Mouse (Mus musculus) heart, postnatal 10 days (tissue): ENCODE measurements around the gene Cers6. TPM values are rescaled to one million over a fixed set of nuclear protein-coding genes. Genes with fewer than 3 reads are reported as not detected.

Experiments used
- DNase-seq, 2 experiments: peaks; one replicate each; pipeline ENCODE4 v3.0.0; 2021
- intact Hi-C: fragments of 180-260 bp; cut with DNase I; formaldehyde crosslinking; loops from one replicate; pipeline ENCODE4 v1.15.1; 2025
- total RNA-seq, 2 experiments: library from RNA; stranded (reverse); gene quantifications; 2 replicates each; pipeline ENCODE4 v1.2.3; 2021

Cers6 gene
- total RNA-seq, 2 experiments from 2014 or later, result 15.7 to 20.2 TPM

DNA sequence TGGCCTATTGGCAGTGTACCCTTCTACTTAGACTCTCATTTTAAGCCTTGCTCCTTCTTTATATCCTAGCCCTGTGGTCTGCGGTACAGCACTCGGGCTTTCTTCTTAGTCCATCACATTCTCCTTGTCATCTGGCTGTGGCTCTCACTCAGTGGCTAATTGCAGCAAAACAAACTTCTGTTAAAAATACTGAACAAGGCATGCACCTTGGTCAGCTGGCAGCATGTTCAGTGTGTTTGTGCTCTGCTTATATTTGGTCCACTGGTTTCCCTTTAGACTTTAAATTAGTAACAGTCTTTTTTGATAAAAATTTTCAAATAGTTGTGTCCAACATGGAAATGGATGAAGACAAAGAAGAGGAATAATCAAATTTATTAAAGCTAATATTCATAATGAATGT, 94.3 kb downstream of the Cers6 start:
- intact Hi-C loops, result no loop called here
- DNase-seq, result no peak

GRCm38 (mm10) chr2:68956146-68956545, 94.9 kb downstream of the Cers6 start:
- intact Hi-C loops, result no loop called here
- DNase-seq, result no peak

GRCm38 (mm10) chr2:68957831-68958230, 96.6 kb downstream of the Cers6 start:
- intact Hi-C loops, result no loop called here
- no peak for DNase-seq

- intact Hi-C loops, result no loop called here
- no peak for DNase-seq
Observed at GRCm38 (mm10) chr2:68959573-68959972, 98.3 kb downstream of the Cers6 start.

DNA sequence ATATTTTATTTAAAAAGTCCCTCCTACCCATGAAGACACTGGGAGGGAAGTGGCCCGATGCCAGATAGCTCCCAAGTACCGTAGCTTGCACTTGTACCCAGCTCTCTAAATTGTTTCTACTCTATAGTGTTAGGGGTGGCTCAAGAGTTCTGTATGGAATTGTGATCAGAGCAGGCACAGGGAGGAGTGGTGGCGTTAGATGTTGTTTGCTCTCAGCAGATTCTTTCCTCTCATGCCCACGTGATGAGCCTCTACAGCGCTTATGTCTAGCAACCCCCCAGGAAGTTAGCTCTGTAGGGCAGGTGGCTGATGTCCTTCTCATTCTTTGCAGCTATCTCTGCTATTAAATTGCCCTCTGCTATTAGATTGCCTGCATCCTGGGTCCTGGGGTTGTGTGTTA, 98.8 kb downstream of the Cers6 start:
- intact Hi-C loops, result no loop called here
- no peak for DNase-seq

- intact Hi-C loops, result no loop called here
- no peak for DNase-seq
Observed at GRCm38 (mm10) chr2:68960620-68961019, 99.4 kb downstream of the Cers6 start.

DNA sequence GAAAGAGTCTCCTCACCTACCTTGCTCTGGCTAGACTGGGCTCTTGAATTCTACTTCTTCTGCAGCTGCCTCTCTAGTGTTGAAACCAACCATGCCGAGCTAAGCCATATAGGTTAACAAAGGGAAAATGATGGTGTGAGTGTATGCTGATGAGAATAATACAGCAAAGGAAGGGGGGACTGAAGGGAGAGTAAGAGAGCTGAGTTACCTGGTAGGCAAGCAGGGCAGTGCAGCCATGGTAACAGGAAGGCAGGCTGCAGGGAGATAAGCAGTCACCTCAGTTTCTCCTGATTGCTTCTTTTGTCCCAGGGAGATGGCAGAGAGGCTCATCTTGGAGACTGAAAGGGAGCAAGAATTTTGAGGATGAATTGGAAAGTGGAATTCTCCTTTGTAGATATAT, 105.1 kb downstream of the Cers6 start:
- no peak for DNase-seq
- intact Hi-C loops, result no loop called here

DNA sequence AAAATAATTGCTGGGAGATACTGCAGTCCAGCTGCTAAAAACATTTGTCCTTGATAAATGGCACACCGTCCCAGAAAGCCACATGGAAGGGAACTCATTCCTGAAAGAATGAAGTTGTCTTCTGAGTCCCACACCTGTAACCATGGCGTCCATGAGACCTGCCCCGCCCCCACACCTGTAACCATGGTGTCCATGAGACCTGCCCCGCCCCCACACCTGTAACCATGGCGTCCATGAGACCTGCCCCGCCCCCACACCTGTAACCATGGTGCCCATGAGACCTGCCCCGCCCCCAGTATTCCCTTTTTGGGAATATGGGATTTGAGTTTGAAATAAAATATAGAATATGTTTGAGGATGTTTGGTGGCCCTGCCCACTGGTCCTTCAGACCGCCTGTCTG, 106.8 kb downstream of the Cers6 start:
- DNase-seq, result no peak
- intact Hi-C loops, result no loop called here

- intact Hi-C loops, result no loop called here
- no peak for DNase-seq
Observed at GRCm38 (mm10) chr2:68971840-68972239, 110.6 kb downstream of the Cers6 start.

GRCm38 (mm10) chr2:68973753-68974152, 112.5 kb downstream of the Cers6 start:
- intact Hi-C loops, result no loop called here

GRCm38 (mm10) chr2:68975286-68975685, 114.0 kb downstream of the Cers6 start:
- intact Hi-C loops, result no loop called here
- DNase-seq, result no peak

More at GRCm38 (mm10) chr2:68973753-68974152, 112.5 kb downstream of the Cers6 start:
- DNase-seq, result no peak

- intact Hi-C loops, result no loop called here
- no peak for DNase-seq
Observed at GRCm38 (mm10) chr2:68975780-68976179, 114.5 kb downstream of the Cers6 start.

GRCm38 (mm10) chr2:68978244-68978643, 117.0 kb downstream of the Cers6 start:
- intact Hi-C loops, result no loop called here
- DNase-seq, result no peak

DNA sequence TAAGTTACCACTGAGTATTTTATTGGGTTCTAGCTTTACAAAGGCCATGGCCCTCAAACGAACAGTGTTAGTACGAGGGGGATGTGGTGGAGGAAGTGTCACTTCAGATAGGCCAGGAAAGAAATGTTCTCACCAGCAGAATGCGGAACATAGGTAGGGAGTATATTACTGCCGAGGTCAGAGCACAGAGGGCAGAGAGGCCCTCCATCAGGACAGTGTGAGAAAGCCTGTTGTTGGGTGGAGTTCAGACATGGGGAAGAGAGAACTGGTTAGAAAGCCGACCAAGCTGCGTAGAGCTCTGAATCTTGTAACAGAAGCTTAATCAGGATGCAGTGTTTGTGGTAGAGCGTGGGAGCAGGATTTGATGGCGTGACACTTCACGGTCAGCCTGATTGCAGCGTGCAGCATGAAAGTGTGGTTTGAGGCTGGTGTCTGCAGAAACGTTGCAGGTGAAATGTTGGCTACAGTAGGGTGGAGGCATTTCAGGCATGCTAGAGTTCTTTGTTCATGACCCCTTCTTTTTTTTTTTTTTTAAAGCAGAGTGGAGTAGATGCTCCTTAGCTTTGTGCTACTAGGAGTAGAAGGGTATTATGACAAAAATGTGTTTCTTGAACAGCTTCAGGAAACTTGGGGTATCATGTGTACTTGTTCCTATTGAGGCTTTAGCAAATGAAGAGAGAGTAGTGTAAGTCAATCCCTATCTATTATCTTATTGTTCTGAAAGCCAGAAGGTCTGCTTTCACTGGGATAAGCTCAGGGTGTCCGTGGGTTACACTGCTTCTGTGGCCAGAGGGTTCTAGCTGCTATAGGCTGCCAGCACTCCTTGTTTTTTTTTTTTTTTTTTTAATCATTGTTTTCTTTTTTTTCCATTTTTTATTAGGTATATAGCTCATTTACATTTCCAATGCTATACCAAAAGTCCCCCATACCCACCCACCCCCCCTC, 117.7 kb downstream of the Cers6 start:
- intact Hi-C loops, result no loop called here
- no peak for DNase-seq

- intact Hi-C loops, result no loop called here
- no peak for DNase-seq
Observed at GRCm38 (mm10) chr2:68981302-68981701, 120.1 kb downstream of the Cers6 start.

DNA sequence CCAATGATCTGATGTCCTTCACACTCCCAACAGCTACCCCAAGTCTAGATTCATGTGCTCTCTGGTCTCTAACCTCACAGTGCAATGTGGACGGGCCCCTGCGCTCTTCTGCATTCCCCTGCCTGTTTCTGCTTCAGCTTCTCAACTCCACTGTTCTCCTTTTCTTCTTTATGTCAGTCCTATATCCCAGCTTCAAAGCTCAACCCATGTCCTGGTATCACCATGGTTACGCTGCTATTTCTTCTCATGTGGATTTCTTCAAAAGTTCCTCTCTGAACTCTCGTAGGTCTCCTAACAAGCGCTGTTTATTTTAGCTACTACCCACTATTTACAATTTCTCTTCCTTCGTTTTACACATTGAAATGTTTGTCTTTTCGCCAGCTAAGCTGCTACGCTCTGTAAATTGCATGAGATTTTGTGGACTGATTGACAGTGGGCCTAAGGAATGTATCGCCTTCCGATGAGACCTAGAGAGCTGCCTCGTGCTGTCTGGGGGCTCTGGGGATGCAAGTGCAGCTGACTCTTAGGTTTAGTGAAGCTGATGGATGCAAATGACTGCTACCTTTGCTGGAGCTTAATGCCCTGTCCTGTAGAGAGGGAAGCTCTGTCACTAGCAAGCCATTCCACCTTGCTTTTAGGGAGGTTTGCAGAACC, 120.6 kb downstream of the Cers6 start:
- intact Hi-C loops, result no loop called here
- DNase-seq, result no peak

DNA sequence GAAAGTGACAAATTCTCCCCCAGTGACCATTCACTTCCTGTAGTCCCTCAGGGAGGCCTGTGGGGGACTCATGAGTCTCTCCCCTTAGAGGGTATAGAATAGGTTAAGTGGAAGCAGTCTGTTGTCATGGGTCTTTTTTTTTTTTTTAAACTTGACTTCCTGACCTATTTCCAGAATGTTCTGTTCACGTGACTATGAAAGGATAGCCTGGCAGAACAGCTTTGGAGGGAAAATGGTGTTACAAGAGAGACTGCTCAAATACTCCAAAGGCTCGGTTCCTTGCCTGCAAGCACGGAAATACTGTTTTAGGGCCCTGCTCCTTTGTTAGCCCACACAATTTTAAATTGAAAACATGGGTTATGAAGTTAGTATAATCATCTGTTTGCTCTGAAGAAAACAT, 121.7 kb downstream of the Cers6 start:
- no peak for DNase-seq

GRCm38 (mm10) chr2:68983431-68983830, 122.2 kb downstream of the Cers6 start:
- intact Hi-C loops, result no loop called here
- DNase-seq, result peak in 1 of 2 experiments; percentile 18

More for the DNA sequence above, 121.7 kb downstream of the Cers6 start:
- intact Hi-C loops, result no loop called here

- DNase-seq, result no peak
- intact Hi-C loops, result no loop called here
Observed at GRCm38 (mm10) chr2:68989117-68989516, 127.9 kb downstream of the Cers6 start.

DNA sequence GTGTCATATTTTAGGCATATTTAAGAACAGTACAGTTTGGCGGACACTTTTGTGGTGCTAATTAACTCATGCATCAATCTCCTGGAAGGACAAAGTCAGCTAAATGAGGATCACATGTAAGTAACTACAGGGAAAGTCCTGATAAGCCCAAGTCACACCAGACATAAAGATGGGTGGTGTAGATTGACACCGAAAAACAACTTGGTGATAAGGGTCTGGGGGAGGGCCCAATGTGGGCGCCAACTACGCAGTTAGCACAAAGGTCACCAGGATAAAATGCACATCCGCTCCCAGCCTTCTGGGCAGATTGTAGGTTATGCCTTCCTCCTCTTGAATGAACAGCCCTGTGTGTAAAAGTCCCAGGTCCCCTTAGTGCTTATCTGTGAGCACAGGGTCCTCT, 131.4 kb downstream of the Cers6 start:
- intact Hi-C loops, result no loop called here
- DNase-seq, result no peak

DNA sequence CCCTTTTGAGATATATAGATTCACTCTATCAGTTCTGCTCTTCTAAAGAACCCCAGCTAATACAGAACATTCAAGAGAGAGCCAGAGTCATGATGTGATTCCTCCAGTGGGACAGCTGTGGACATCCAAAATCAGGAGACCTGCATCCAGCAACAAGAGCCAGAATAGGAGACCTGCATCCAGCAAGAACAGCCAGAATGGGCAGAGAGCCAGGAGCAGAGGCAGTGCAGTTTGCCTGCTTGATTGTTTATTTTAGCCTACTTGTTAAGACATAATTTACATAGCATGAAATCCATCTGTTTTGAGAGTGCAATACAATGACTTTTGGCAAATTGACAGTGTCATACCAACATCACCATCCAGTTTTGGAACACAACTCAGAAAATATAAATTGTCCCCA, 133.2 kb downstream of the Cers6 start:
- intact Hi-C loops, result no loop called here
- DNase-seq, result peak; percentile 32 to 39

- no peak for DNase-seq
- intact Hi-C loops, result no loop called here
Observed at GRCm38 (mm10) chr2:68995723-68996122, 134.5 kb downstream of the Cers6 start.
